Mouse (Mus musculus) CD4-positive, CD25-positive, alpha-beta regulatory T cell, adult 9 weeks (primary cell): ENCODE data around the gene Map3k7. TPM values are rescaled to one million over a fixed set of nuclear protein-coding genes. Genes with fewer than 3 reads are reported as not detected.

Source experiments
- polyA plus RNA-seq: library from polyadenylated mRNA; unstranded; fragments of 100-300 nt; shearing (Covaris generic); gene quantifications from one replicate; pipeline ENCODE4 v1.2.1, GENCODE M21; 2017

Gene Map3k7
- polyA plus RNA-seq, result 5.0 TPM

GRCm38 (mm10) chr4:31963354-31964193 is at the start of gene Map3k7:
TSS of gene Map3k7 (plus strand) at chr4:31964097.

